Mouse (Mus musculus) small intestine, adult 2 months (tissue): ENCODE results near the gene Slc37a1. TPM values are rescaled to one million over a fixed set of nuclear protein-coding genes. Genes with fewer than 3 reads are reported as not detected.

Experiments
- H3K27ac ChIP-seq: fragments of 200-500 bp; 2 replicates; pipeline ENCODE4 v1.5.1; 2012; ENCODE audit warnings: low read depth, low read length, control low read depth, inconsistent platforms; ENCODE audit not compliant: insufficient read depth
- H3K27me3 ChIP-seq: fragments of 200-500 bp; 2 replicates; pipeline ENCODE4 v1.6.1; 2012; ENCODE audit warnings: mild to moderate bottlenecking, moderate library complexity, low read length, inconsistent platforms; ENCODE audit not compliant: control insufficient read depth, insufficient read depth
- H3K36me3 ChIP-seq: fragments of 200-500 bp; 2 replicates; pipeline ENCODE4 v1.6.1; 2012; ENCODE audit warnings: mild to moderate bottlenecking, low read length, control low read depth, inconsistent platforms; ENCODE audit not compliant: control insufficient read depth, insufficient read depth
- H3K4me1 ChIP-seq: fragments of 200-500 bp; 2 replicates; pipeline ENCODE4 v1.6.1; 2012; ENCODE audit warnings: low read length, inconsistent platforms, mixed read lengths; ENCODE audit not compliant: control insufficient read depth, insufficient read depth, insufficient read length
- H3K4me3 ChIP-seq: fragments of 200-500 bp; 2 replicates; pipeline ENCODE4 v1.5.1; 2012; ENCODE audit warnings: low read depth, mild to moderate bottlenecking, control low read depth, inconsistent platforms, low read length, moderate library complexity
- CTCF ChIP-seq: fragments of 200-500 bp; IDR thresholded peaks from 2 replicates; pipeline ENCODE4 v1.5.1; 2012; ENCODE audit warnings: low read depth, mild to moderate bottlenecking, control low read depth, inconsistent platforms, low read length, moderate library complexity, mixed read lengths; ENCODE audit not compliant: insufficient replicate concordance, insufficient read length; ENCODE audit errors: extremely low read depth
- POLR2A ChIP-seq: fragments of 200-500 bp; IDR thresholded peaks from 2 replicates; pipeline ENCODE4 v1.6.1; 2012; ENCODE audit warnings: low read depth, mild to moderate bottlenecking, control low read depth, inconsistent platforms, low read length, moderate library complexity
- WGBS: fragments of 180-500 bp; shearing (Covaris S2); methylation state at CpG from one replicate; pipeline ENCODE4 v1.1.7; 2018; 5-methylcytosine and 5-hydroxymethylcytosine counted together
- polyA plus RNA-seq: library from polyadenylated mRNA; depleted of rRNA; stranded (reverse); fragments of >200 nt; gene quantifications from 2 replicates; pipeline ENCODE4 v1.2.3, GENCODE M21; 2012

The Slc37a1 gene
- polyA plus RNA-seq, 1 experiment: 145 TPM

DNA sequence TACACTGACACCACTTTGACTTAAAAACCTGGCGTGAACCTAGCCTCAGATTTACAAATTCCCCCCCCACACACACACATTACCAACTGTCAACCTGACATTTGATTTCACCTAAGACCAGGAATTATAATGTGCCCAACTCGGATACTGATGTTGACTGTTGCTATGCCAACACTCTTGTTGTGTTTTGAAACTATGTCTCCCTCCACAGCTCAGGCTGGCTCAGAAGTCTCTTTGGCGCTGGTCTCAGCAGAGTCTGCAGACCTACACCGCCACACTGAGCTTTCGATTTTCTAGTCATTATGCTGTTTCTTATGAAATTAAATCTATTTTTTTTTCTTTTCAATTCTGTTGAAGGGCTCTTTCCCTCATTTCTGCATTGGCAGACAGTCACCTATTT, 23.9 kb upstream of the Slc37a1 start:
- Histone ChIP-seq H3K4me1 (peaks cover 8% of the 10 kb centered on the region), H3K4me3 (no peak overlapping the region), H3K27ac (no peak overlapping the region), H3K27me3 (no peaks in the 10 kb centered on the region), H3K36me3 (no peaks in the 10 kb centered on the region)
- no peak for TF ChIP-seq POLR2A
- no peak for TF ChIP-seq CTCF
- 75% methylated on average over 5 of the region's 5 CpGs for WGBS

DNA sequence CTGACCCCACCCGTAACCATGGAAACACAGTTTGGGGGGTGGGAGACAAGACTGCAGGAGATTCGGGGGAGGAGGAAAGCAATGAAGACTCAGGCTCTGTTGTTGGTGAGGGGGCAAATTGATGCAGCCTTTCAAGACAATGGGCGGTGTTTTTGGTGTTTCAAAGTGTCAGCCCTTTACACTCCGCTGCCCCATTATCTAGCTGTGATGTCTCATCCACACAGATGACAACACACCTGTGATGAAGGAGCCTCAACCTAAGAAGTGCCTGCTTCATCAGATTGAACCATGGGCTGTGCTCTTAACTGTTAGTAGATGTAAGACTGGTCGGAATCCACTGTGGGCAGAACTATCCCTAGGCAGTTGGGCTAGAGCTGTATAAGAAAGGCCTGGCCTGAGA, 22.8 kb upstream of the Slc37a1 start:
- Histone ChIP-seq H3K27ac (no peak overlapping the region), H3K36me3 (no peaks in the 10 kb centered on the region), H3K27me3 (no peaks in the 10 kb centered on the region), H3K4me3 (no peak overlapping the region), H3K4me1 (peaks cover 8% of the 10 kb centered on the region)
- WGBS: 95% methylated on average over 5 of the region's 5 CpGs
- no peak for TF ChIP-seq CTCF
- TF ChIP-seq POLR2A: no peak

GRCm38 (mm10) chr17:31264372-31264771, 22.2 kb upstream of the Slc37a1 start:
- no peak for TF ChIP-seq CTCF
- H3K27ac ChIP-seq: no peak overlapping the region
- no peaks in the 10 kb centered on the region for H3K36me3 ChIP-seq
- peaks cover 8% of the 10 kb centered on the region for H3K4me1 ChIP-seq
- H3K4me3 ChIP-seq: no peak overlapping the region
- 59% methylated on average over 6 of the region's 6 CpGs for WGBS
- H3K27me3 ChIP-seq: no peaks in the 10 kb centered on the region

- WGBS: 6% methylated on average over 3 of the region's 3 CpGs
- H3K4me1 ChIP-seq: peaks cover 8% of the 10 kb centered on the region
- TF ChIP-seq POLR2A: no peak
- no peak for TF ChIP-seq CTCF
These were observed 21.4 kb upstream of the Slc37a1 start for GRCm38 (mm10) chr17:31265171-31265572.

DNA sequence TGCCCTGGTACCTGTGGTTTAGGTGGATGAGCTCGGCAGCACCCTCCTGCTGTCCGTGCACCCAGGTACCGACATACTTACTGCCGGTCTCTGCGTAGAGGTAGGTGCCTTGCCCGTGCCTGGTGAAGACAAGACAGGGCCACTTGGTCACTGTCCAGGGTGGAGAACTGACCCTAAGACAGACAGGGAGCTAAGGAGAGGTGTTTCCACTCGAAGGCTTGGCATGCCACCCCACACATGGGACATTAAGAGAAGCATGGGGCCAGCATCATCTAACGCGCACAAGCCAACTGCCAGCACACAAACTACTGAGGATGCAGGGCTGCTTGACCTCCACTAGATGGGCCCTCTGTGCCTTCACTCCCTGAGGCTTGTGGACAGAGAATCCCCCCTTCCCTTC, 20.8 kb upstream of the Slc37a1 start:
- no peak overlapping the region for H3K27ac ChIP-seq
- WGBS: 93% methylated on average over 9 of the region's 9 CpGs
- no peak for TF ChIP-seq POLR2A
- no peak for TF ChIP-seq CTCF
- H3K4me3 ChIP-seq: no peak overlapping the region
- no peaks in the 10 kb centered on the region for H3K36me3 ChIP-seq
- peaks cover 6% of the 10 kb centered on the region for H3K4me1 ChIP-seq
- H3K27me3 ChIP-seq: no peaks in the 10 kb centered on the region

More at GRCm38 (mm10) chr17:31265171-31265572, 21.4 kb upstream of the Slc37a1 start:
- no peaks in the 10 kb centered on the region for H3K36me3 ChIP-seq
- no peaks in the 10 kb centered on the region for H3K27me3 ChIP-seq
- H3K4me3 ChIP-seq: no peak overlapping the region
- no peak overlapping the region for H3K27ac ChIP-seq

- no peak overlapping the region for H3K4me3 ChIP-seq
- H3K27ac ChIP-seq: no peak overlapping the region
- TF ChIP-seq CTCF (no peak), POLR2A (no peak)
- H3K4me1 ChIP-seq: peaks cover 6% of the 10 kb centered on the region
- WGBS: 74% methylated on average over 7 of the region's 7 CpGs
- H3K36me3 ChIP-seq: no peaks in the 10 kb centered on the region
- H3K27me3 ChIP-seq: no peaks in the 10 kb centered on the region
These were observed 20.2 kb upstream of the Slc37a1 start for GRCm38 (mm10) chr17:31266321-31266950.

DNA sequence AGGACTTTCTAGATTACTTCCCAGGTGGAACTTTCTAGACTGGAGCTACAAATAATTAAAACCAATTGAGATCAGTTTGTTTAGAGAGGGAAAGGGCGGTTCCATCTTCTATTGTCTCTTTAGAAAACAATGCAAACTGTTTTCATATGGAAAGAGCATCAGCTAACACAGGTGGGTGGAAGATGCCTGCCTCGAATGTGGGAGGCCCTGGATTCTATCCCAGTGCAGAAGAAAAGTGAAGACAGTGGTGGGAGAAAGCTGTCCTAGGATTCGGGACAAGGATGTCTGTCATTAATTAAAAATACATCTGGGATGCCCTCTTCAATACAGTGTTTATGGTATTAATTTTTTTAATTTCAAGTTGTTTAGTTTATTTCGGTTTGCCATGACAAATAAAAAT, 19.5 kb upstream of the Slc37a1 start:
- Histone ChIP-seq H3K27ac (no peak overlapping the region), H3K4me1 (peaks cover 6% of the 10 kb centered on the region), H3K27me3 (no peaks in the 10 kb centered on the region), H3K4me3 (no peak overlapping the region), H3K36me3 (no peaks in the 10 kb centered on the region)
- WGBS: 80% methylated on average over 4 of the region's 4 CpGs
- TF ChIP-seq POLR2A (no peak), CTCF (no peak)
